Mouse (Mus musculus) layer of hippocampus, postnatal 25 days (tissue): ENCODE measurements at regions not wholly inside any gene's neighbourhood (a gene's known extent, or its start where the extent isn't known, plus 50 kb on each side); places are given as distances from the start of the nearest gene placed in this dataset.
"Not testable (repeated sequence)": the region's sequence is repeated elsewhere in the genome, so short reads cannot be mapped to it uniquely, and the experiment has no call there.

Experiments
- DNase-seq, 2 experiments: peaks; one replicate each; pipeline ENCODE4 v3.0.0; 2022; ENCODE audit warnings: mixed read lengths in 2 of 2, low spot score in 1 of 2; ENCODE audit errors: extremely low spot score in 1 of 2

- no peak for DNase-seq
Observed at GRCm38 (mm10) chr17:48647431-48647830, 192.7 kb downstream of the Unc5cl start.

DNA sequence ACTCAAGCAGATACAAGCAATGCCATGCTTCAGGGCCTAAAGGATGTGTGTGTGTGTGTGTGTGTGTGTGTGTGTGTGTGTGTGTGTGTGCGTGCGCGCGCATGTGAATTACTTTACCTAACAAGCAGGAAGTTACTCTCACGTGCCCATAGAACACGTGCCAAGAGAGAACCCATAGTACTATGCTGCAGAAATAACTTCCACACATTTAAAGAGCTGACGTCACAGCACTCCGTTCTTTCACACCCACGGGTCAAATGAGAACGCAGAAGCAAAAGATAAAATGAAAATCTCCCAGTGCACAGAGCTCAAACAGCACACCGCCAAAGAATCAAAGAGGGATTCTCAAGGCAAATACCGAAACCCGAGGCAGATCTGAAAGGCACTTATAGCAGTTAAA, 195.9 kb downstream of the Unc5cl start:
- no peak for DNase-seq

- DNase-seq, result no peak
Observed at GRCm38 (mm10) chr17:48672749-48673148, 218.0 kb downstream of the Unc5cl start.

GRCm38 (mm10) chr17:48678216-48678832, 223.6 kb downstream of the Unc5cl start:
- no peak for DNase-seq

DNA sequence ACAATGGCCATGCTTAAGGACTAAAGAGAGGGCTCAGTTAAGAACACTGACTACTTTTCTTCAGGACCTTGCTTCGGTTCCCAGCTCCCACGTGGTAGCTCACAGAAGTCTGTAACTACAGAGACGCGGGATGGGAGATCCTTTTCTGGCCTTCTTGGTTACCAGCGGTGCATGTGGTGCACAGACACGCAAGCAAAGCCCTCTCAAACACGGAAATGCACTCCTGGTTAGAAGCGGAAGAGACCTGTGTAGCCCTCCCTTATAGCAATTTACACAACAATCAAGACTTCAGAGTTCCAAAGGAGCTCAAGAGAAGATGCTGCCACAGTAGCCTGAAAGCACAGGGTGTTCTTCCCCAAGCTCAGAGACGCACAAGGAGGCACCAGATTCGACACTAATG, 225.6 kb downstream of the Unc5cl start:
- DNase-seq, result no peak

- DNase-seq, result no peak
Observed at GRCm38 (mm10) chr17:48688944-48689343, 234.2 kb downstream of the Unc5cl start.

DNA sequence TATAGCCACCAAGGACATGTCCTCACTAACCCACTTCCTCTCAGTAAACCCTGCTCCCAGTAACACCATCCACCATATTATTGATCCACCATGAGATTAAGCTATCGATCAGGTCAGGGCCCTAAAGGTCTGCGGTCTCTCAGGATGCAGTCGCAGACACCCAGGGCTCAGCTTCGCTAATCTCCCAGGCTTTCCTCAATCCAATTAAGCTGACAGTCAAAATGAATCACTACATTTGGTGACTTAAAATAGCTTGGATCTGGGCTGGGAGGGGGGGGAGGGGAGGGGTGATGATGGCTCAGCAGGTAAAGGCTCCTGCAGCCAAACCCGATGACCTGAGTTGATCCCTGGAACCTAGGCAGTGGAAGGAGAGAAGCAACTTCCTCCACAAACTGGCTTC, 233.7 kb upstream of the Lrfn2 start:
- DNase-seq, result no peak

DNA sequence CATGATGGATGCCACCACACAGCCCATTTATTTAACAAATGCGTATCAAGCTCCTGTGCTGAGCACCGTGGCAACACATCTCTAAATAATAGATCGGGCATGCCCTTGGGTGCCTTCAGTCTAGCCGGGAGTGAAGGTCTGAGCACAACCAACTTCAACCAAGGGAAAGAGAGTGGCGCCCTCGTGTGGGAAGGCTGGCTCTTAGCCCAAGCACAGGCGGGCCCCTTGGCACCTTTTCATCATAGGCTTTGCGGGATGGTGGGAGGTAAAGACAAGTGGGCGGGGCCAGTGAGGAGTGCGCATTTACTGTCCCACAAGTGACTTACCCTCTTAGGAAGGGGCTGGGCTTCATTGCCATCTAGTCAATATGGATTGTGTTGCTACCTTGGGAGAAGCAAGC, 231.6 kb upstream of the Lrfn2 start:
- no peak for DNase-seq

GRCm38 (mm10) chr17:48720506-48720905, 211.7 kb upstream of the Lrfn2 start:
- DNase-seq, result no peak

- no peak for DNase-seq
Observed at GRCm38 (mm10) chr17:48723286-48723685, 208.9 kb upstream of the Lrfn2 start.

- no peak for DNase-seq
Observed at GRCm38 (mm10) chr17:48724513-48725112, 207.6 kb upstream of the Lrfn2 start.

- DNase-seq, result no peak
Observed at GRCm38 (mm10) chr17:48726460-48726859, 205.7 kb upstream of the Lrfn2 start.

- DNase-seq, result no peak
Observed at GRCm38 (mm10) chr17:48733801-48734200, 198.4 kb upstream of the Lrfn2 start.

DNA sequence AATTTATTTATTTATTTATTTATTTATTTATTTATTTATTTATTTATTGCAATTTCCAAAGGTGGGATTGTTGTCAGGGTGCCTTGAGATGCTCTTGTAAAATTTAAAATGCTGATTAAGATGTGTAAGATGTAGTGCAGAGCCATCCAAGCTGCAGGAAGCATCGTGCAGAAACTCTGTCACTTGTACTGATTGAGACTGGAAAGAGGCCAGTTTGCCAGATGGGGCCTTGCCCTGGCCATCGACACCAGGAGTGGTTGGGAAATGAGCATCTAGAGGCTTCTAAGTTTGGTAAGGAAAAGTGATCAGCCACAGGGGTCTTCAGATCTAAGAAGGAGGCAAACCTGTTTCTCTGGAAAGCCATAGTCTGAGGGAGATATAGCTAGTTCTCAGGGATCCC, 195.0 kb upstream of the Lrfn2 start:
- DNase-seq, result not testable (repeated sequence)

GRCm38 (mm10) chr17:48738708-48739107, 193.5 kb upstream of the Lrfn2 start:
- DNase-seq, result no peak

GRCm38 (mm10) chr17:48742769-48743405, 189.3 kb upstream of the Lrfn2 start:
- no peak for DNase-seq

GRCm38 (mm10) chr17:48770099-48770498, 162.1 kb upstream of the Lrfn2 start:
- DNase-seq, result no peak

DNA sequence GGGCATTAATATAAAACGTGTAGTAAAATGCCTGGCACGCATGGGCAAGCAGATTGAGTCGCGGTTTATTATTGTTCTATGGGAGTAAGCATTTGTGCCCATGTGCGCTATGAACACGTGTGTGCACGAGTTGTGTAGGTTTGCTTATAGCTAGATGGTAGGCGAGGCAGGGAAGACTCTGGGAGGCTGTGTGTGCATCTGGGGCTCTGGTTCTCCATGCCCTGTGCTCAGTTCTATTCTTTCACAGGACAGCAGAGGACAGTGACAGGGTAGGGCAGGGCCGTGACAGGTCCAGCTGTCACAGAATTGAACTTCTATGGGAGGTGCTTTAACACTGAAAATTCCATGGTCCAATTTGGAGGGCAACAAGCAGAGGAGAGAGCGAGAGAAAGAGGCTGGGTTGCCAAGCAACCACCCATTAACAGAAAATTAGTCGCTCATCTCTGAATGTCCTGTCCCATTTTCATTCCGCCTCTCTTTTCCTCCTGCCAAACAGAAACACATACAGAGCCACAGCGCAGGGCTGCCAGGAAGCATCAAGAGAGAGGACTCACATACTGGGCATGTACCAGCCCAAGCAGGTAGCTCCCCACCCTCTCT, 160.4 kb upstream of the Lrfn2 start:
- peak; percentile 29 to 36 for DNase-seq

DNA sequence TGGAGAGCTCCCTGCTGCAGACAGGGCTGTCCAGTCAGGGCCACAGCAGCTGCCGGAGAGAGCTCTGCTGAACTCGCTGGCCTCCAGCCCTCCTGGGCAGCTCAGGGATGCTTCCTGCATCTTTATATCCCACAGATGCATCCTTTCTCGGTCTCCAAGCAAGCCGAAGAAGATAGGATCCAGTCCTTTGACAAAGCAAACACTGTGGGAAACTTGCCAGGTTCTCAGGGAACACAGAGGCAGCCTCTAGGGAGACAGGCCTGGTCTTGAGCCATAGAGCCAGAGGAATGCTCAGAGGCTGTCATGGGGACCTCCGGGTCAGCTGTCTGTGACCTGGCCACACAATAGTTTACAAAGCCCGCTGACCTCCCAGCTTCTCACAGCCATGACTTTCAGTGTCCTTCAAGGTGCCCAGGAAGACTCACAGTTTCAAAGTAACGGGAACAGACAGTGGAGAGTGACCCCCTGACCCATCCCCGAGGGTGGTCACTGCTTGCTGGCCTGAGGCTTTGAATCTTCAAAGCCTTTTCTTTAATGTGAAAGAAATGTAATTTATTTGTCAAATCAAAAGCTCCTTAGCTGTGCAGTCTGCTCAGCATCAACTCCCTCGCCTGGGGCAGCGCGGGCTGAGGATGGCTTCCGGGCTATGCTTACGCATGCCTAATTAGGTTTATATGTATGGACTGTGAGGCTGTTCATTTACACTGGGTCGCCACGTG, 157.8 kb upstream of the Lrfn2 start:
- no peak for DNase-seq

DNA sequence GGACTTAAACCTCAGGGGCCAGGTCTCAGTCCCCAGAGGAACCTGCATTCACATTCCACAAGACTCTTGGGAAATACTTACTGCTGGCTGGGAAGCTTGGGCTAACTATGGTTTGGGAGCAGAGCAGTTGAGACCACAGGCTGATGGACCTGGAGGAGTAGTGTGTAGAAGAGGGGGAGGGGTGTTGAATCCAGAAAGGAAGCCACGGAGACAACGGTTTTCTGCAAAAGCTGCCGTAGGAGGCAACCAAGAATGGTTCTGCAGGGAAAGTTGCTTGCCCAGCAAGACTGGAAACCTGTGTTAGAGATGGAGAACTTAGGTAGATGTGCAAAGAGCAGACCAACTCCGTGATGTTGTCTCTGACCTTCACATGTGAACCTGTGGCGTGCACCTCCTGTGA, 156.7 kb upstream of the Lrfn2 start:
- no peak for DNase-seq

- DNase-seq, result no peak
Observed at GRCm38 (mm10) chr17:48776502-48776902, 155.7 kb upstream of the Lrfn2 start.
